ENCODE assay signal across 18 mouse cellular contexts in genomic region chr2:168575834-168576233, GRCm38 (mm10). TPM values are rescaled to one million over a fixed set of nuclear protein-coding genes. Genes with fewer than 3 reads are reported as not detected.
DNase-seq lines count a peak whose midpoint lies in the region; ATAC-seq lines count a peak whose summit lies in the region.
"Had no signal": no experiment of that assay in that cellular context is flagged by ENCODE, and none has a peak within 500 bp of the region (broad histone marks: within the 10 kb centered on the region; RNA-seq: fewer than 3 reads in every experiment).

No protein-coding gene starts in this region.

- H3K79me2 ChIP-seq in macrophage (ENCODE audit: inconsistent target), result peaks cover 86% of the 10 kb centered on the region

- 60% methylated on average over 5 of the region's 5 CpGs for WGBS in intestine, embryonic 16.5 days
- 62% methylated on average over 5 of the region's 5 CpGs for WGBS in kidney, embryonic 15.5 days
- 93% methylated on average over 5 of the region's 5 CpGs for WGBS in macrophage (ENCODE audit: missing documents)

- H3K9me3 ChIP-seq in intestine, embryonic 16.5 days (ENCODE audit: control insufficient read depth, low read length), result no peaks in the 10 kb centered on the region
- no peaks in the 10 kb centered on the region for H3K9me3 ChIP-seq in kidney, embryonic 15.5 days (replicated peaks)
- H3K9me3 ChIP-seq: embryonic facial prominence, embryonic 12.5 days; neural tube, embryonic 15.5 days had no signal

- H3K4me3 ChIP-seq in intestine, embryonic 16.5 days (ENCODE audit: low read length), result no peak overlapping the region
- H3K4me3 ChIP-seq in kidney, embryonic 15.5 days (replicated peaks), result no peak overlapping the region
- H3K4me3 ChIP-seq in macrophage (ENCODE audit: inconsistent target), result no peak overlapping the region
- H3K4me3 ChIP-seq: embryonic facial prominence, embryonic 12.5 days; forebrain, embryonic 10.5 days; heart, embryonic 12.5 days; hindbrain, embryonic 10.5 days; neural tube, embryonic 15.5 days had no signal

- H3K4me1 ChIP-seq in intestine, embryonic 16.5 days (ENCODE audit: control insufficient read depth, insufficient read depth, low read length), result peaks cover 33% of the 10 kb centered on the region
- peaks cover 60% of the 10 kb centered on the region for H3K4me1 ChIP-seq in kidney, embryonic 15.5 days

- H3K27ac ChIP-seq in intestine, embryonic 16.5 days (ENCODE audit: low read length), result peak overlapping the region; percentile 30; the same call in 1 of the 2 replicates
- peak overlapping the region; percentile 93 for H3K27ac ChIP-seq in kidney, embryonic 15.5 days
- peak overlapping the region; percentile 73 for H3K27ac ChIP-seq in macrophage
- H3K27ac ChIP-seq: embryonic facial prominence, embryonic 12.5 days; forebrain, embryonic 10.5 days; hindbrain, embryonic 10.5 days; liver, embryonic 14.5 days; neural tube, embryonic 15.5 days had no signal

- 0 out of 2 replicates have a peak overlapping the region, but pooled peaks have one; percentile 32 for H3K9ac ChIP-seq in intestine, embryonic 16.5 days (ENCODE audit: low read depth, low read length)
- no peak overlapping the region for H3K9ac ChIP-seq in kidney, embryonic 15.5 days
- H3K9ac ChIP-seq: embryonic facial prominence, embryonic 12.5 days; heart, embryonic 12.5 days; liver, embryonic 14.5 days; neural tube, embryonic 15.5 days had no signal

- no peak for ATAC-seq in intestine, embryonic 16.5 days
- ATAC-seq in kidney, embryonic 15.5 days (replicated peaks; ENCODE audit: low FRiP score), result peak; percentile 19; the same call in 1 of the 2 replicates

- DNase-seq in kidney, adult 11 months, result peak; percentile 57
- no peak for DNase-seq in kidney, postnatal 10 days
- no peak for DNase-seq in adrenal gland, postnatal 14 days
- no peak for DNase-seq in cerebellum, postnatal 25 days
- DNase-seq: cerebellum, adult 11-12 months; gastrocnemius, postnatal 25 days; layer of hippocampus, adult 9-11 months; retina, postnatal 1 day; thymus, adult 18-20 months had no signal

- H3K4me2 ChIP-seq in intestine, embryonic 16.5 days (ENCODE audit: low read depth, low read length), result no peak overlapping the region
- H3K4me2 ChIP-seq in kidney, embryonic 15.5 days, result 0 out of 2 replicates have a peak overlapping the region, but pooled peaks have one; percentile 15
- H3K4me2 ChIP-seq: embryonic facial prominence, embryonic 12.5 days; heart, embryonic 12.5 days; neural tube, embryonic 15.5 days had no signal

- no peaks in the 10 kb centered on the region for H3K36me3 ChIP-seq in intestine, embryonic 16.5 days (ENCODE audit: control insufficient read depth, insufficient read depth, low read length)
- H3K36me3 ChIP-seq in kidney, embryonic 15.5 days, result peaks cover under 1% of the 10 kb centered on the region; the same call in 1 of the 2 replicates
- H3K36me3 ChIP-seq in macrophage (ENCODE audit: inconsistent target), result no peaks in the 10 kb centered on the region
- H3K36me3 ChIP-seq: embryonic facial prominence, embryonic 12.5 days; forebrain, embryonic 10.5 days; hindbrain, embryonic 10.5 days; neural tube, embryonic 15.5 days had no signal

- H3K27me3 ChIP-seq in intestine, embryonic 16.5 days (replicated peaks; ENCODE audit: control insufficient read depth, insufficient read depth, low read length), result no peaks in the 10 kb centered on the region
- no peaks in the 10 kb centered on the region for H3K27me3 ChIP-seq in kidney, embryonic 15.5 days
- H3K27me3 ChIP-seq: heart, embryonic 12.5 days; neural tube, embryonic 15.5 days had no signal

RNA-seq across cellular contexts. Expression of gene Nfatc2, which starts 25.6 kb away (rescaled TPM):
- polyA plus RNA-seq in intestine, embryonic 16.5 days (2015; fragmentation: Nextera tagmentation; extraction: Ambion mirVana), result 1.6 and 1.7 TPM in 2 replicates
- 2.5 and 2.6 TPM in 2 replicates for polyA plus RNA-seq in kidney, embryonic 15.5 days (2015; fragmentation: Nextera tagmentation; extraction: Ambion mirVana)
- total RNA-seq in macrophage (2018; cell fraction: chromatin; rRNA removed), result 100 to 1,000 TPM in 12 of 26 experiments, 10 to 100 TPM in 12, 1 to 10 TPM in 2; 7.9 to 169 (median 92.6) TPM
- 10 to 100 TPM; 17.9 to 68.6 (median 45.6) TPM for total RNA-seq in macrophage (2018; cell fraction: cytosol; rRNA removed)
- 100 to 1,000 TPM in 4 of 26 experiments, 10 to 100 TPM in 22; 16.9 to 130 (median 59.6) TPM for total RNA-seq in macrophage (2018; cell fraction: nucleus; rRNA removed)
- polyA plus RNA-seq in macrophage (2018), result 26.6 to 37.0 TPM (median 27.3 TPM) in 3 replicates
- 2.7 and 7.6 TPM in 2 replicates for total RNA-seq in adrenal gland, postnatal 14 days (2021)

Comparison
In these comparisons a context has a peak if more than half of its experiments do, and no peak if none do; other contexts are left out.
1. H3K27ac ChIP-seq: peak in every context shown above with its lines; median percentile 93 in kidney, embryonic 15.5 days; 73 in macrophage; 30 in intestine, embryonic 16.5 days.